Mouse (Mus musculus): ENCODE results near the gene BC003965.
A peak's percentile ranks its signal among the peaks of the same experiment; 100 is the strongest.
"Not testable (repeated sequence)": the region's sequence is repeated elsewhere in the genome, so short reads cannot be mapped to it uniquely, and the experiment has no call there.

The BC003965 gene

GRCm38 (mm10) chr17:25219492-25220295 lies 35.3 kb downstream of the BC003965 start:
- no peak for DNase-seq

DNA sequence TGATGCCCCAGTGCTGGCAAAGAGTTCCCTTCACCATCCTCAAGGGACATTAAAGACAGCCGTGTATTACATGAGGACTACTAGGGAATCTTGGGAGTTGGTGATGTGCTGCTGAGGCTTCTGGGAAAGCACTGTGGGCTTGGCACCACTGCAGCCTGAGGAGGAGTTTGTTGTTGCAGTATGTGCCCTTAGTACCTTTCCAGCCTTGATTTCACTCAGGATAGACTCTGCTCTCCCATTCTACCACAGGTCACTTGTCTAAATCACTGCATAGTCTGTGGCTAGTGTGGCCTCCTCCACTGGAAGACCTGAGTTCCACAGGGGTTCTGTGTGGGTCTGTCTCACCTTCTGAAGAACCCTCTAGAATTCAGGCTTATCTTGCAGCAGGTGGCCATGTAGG lies 36.4 kb downstream of the BC003965 start:
- no peak for DNase-seq

- DNase-seq, result peak; percentile 79 to 84
Observed at GRCm38 (mm10) chr17:25221821-25222503, 37.6 kb downstream of the BC003965 start.

DNA sequence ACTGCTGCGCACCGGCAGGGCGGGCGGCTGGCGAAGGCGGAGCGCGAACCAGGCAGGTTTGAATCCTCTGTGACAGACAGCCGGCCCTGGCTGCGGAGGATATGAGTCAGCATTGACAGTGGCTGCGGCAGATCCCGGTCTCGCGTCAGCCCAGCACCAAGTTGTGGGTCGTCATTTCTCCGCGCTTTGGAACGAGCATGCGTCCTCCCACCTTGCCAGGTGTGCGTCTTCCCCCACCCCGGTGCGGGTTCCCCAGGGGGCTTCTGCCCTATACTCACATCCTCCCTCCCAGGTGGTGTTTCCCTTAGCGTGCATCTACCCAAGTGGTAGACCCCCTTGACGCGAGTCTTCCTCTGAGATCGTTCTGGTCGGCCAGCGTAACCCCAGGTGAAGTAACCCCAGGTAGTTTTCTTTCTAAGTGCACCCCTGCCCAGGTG lies 38.2 kb downstream of the BC003965 start:
- peak; percentile 42 to 65 for DNase-seq

DNA sequence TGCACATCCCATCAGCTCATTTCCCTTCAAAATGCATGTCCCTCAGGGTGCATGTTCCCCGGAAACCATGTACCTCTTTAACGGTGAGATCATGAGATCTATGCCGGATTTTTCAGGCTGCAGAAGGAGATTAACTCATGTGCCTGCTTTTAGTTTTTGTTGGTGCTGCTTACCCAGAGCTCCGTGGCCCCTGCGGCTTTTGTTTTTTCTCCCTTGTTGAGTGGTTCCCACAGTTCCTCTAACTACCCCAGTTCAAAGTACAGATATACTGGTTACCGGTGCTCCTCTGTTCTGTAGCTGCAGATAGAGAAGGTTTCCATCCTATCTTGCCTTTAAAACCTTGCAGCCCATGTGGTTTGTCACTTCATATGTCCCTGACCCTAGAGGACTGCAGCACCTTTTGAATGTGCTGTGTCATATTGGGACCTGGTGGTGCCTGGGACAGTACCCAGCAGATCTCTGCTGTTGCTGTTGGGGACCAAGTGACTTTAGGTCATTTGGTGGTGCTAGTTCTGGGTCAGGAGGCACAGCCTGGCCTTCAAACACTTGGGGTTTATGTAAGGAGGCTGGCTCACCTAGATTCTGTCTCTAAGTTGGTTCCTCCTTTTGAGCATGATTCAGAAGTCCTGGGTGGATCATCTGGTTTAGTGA lies 38.7 kb downstream of the BC003965 start:
- peak; percentile 34 to 47 for DNase-seq

DNA sequence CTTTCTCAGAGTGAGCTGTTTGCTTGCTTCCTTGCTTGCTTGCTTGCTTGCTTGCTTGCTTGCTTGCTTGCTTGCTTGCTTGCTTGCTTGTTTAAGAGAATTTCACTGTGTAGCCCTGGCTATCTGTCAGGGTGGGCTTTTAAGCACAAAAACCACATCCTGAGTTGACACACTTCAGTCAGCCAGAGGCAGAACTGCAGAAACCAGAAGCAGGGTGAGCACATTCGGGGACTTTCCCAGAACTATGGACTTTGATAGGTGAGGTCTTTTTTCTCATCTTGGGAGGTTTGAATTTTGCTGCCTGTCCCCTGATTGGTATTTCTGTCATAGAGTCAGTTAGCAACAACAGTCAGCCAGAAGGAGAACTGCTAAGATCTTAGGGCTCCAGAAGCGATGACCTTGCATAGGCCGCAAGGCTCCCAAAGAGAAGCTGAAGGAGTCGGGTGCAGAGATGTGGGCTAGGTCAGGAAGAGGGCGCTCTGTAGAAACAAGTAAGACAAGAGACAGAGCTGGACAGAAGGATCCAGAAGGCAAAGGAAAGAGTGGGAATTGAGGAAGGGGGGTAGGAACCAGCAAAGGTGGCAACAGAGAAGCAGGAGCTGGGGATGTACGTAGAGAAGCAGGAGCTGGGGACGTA lies 40.4 kb downstream of the BC003965 start:
- no peak for DNase-seq

DNA sequence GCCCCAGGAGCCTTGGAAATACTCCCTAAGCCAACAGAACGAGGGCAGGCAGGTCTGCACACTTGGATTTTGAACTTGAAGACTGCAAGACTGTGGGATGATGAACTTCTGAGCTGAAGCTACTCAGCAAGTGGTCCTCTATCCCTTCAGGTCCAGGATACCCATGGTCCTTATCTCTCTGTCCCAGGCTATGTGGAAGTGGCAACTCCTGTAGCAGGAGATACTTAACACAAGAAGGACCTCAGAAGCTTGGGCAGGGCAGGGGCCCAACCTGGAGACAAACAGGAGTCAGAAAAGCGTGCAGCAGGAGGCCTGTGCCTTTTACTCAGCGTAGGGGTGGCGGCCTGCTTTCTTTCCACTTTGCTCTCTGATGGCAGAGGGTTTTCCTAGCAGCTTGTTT lies 41.3 kb downstream of the BC003965 start:
- no peak for DNase-seq

- no peak for DNase-seq
Observed at GRCm38 (mm10) chr17:25227991-25228390, 43.6 kb downstream of the BC003965 start.

DNA sequence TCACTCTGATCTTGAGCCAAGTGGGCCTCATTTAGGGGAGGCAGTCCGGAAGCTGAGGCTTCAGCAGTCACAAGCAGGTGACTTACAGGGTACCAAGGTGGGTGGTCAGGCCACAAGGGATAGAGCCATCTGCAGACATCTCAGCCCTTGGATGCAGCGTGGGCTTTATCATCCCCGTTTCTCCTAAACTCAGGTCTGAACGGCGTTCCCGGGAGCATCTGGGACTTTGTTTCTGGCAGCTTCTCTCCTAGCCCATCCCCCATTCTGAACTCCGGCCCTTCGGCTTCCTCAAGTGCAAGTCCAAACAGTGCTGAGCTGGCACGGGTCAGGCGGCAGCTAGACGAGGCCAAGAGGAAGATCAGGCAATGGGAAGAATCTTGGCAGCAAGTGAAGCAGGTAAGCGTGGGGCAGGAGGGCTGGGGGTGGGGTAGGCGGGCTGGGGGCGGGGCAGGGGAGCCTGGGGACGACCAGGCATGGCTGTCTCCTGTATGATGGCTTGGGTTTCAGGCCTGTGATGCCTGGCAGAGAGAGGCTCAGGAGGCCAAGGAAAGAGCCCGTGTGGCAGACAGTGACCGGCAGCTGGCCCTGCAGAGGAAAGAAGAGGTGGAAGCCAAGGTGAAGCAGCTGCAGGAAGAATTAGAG lies 45.8 kb downstream of the BC003965 start:
- not testable (repeated sequence) for DNase-seq

DNA sequence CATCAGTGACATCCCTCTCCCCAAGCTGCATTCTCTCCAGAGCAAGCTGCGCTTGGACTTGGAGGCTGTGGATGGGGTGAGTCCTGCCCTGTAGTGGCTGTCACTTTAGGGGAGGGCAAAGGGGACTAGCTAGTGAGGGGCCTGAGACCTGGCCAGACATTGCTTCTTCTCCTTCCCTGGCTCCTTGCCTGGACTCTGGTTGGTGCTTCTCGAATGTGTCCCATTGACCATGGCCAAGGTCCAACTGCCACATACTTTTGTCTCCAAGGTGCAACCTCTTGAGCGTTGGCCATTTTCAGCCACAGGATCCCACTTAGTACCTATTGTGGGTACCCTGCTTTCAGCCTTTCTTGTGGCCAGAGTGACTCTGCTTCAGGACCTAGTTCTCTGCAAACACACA lies 46.3 kb downstream of the BC003965 start:
- no peak for DNase-seq

DNA sequence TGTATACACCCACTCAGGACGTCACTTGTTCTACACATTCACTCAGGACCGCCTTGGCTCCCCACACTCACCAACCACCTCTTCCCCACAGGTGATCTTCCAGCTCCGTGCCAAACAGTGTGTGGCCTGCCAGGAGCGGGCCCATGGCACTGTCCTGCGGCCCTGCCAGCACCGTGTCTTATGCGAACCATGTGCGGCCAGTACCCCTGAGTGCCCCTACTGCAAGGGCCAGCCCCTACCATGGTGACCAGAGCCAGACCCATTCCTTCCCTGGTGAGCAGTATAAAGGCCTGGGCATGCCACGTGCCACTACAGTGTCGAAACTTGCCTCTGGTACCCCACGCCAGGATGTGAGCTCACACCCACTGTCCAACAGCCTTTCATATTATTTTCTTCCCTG lies 47.3 kb downstream of the BC003965 start:
- not testable (repeated sequence) for DNase-seq

GRCm38 (mm10) chr17:25235635-25236034 lies 51.3 kb downstream of the BC003965 start:
- no peak for DNase-seq
